Mouse (Mus musculus): ENCODE measurements around the gene Prf1. TPM values are rescaled to one million over a fixed set of nuclear protein-coding genes. Genes with fewer than 3 reads are reported as not detected.

Gene Prf1
- polyA plus RNA-seq, 1 experiment = not detected

DNA sequence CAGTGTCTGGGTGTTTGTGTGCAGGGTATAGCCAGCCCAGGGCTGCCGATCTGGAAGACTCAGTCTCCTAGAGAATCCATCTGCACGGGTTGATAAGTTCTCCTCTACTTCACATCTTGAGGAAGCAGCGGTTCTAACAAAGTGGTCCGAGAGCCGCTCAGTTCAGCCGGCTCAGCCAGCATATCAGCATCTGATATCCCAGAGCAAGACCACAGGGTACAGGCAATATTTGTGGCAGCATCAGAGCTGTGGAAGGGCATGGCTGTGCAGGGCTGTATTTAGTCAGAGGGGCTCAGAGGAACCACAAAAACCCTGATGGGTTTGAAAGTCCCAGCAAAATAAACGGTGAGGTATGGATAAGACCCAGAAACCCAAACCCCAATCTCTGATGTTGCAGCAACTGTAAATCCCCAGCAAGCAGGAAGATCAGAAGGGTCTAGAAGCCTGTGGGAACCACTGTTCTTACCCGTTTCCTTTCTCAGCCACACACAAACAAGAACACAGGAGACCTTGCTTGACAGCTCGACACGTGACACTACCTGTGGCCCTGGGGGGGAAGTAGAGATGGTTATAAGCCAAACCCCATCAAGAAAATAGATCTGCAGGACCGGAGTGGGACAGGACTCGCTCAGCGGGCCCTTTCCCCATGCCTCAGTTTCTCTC is 8.4 kb downstream of the Prf1 start:
- H3K27me3 ChIP-seq (ENCODE audit: control insufficient read depth, insufficient read depth, insufficient read length) = no peaks in the 10 kb centered on the region
- H3K79me3 ChIP-seq (ENCODE audit: low read depth) = no peaks in the 10 kb centered on the region
- H3K79me2 ChIP-seq (ENCODE audit: control insufficient read depth, insufficient read depth) = no peaks in the 10 kb centered on the region
- no peak overlapping the region for H3K4me3 ChIP-seq (ENCODE audit: insufficient read depth, poor library complexity, severe bottlenecking)
- TF ChIP-seq CTCF (IDR thresholded peaks at IDR 0.05; ENCODE audit: control insufficient read depth, insufficient read depth, insufficient read length) (no peak), MYOD1 (IDR thresholded peaks at IDR 0.05; ENCODE audit: control insufficient read depth, insufficient read length, low read depth) (no peak), FOSL1 (IDR thresholded peaks at IDR 0.05; ENCODE audit: insufficient read depth, low read length, poor library complexity, severe bottlenecking) (no peak), MYOG (IDR thresholded peaks at IDR 0.05; ENCODE audit: control insufficient read depth, extremely low read depth, insufficient read length) (no peak), CEBPB (IDR thresholded peaks at IDR 0.05; ENCODE audit: low read depth) (no peak), MAX (IDR thresholded peaks at IDR 0.05) (no peak), USF1 (IDR thresholded peaks at IDR 0.05; ENCODE audit: low read depth) (no peak)
- no peak overlapping the region for H3ac ChIP-seq (ENCODE audit: control insufficient read depth, insufficient read length, low read depth)
- H3K36me3 ChIP-seq (ENCODE audit: control insufficient read depth, insufficient read depth) = no peaks in the 10 kb centered on the region

DNA sequence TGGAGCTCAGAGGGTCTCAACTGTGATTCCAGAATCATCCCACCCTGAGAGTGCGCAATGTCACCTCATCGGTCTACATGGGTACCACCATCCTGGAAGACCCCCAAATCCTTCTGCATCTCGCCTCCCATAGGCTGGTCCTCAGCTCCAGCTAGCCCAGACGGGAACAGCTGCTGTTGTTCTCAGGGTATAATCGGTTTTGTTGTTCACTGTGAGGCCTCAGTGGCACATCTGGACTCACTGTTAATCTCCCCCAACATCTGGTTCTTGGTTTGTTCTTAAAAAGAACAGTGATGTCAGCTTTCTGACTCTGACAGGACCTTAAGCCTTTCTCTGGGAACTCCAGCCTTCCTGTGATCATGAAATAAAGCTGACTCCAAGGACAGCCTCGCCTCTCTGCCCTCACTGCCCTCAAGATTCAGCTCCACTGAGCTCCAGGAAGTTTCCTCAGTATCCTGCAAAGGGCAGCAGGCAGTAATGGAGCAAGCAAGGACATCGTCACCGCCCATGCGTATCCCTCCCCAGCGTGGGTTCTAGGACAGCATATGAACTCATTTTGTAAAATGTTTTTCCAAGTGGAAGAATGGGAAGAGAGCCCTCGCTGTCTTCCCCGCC is 11.2 kb downstream of the Prf1 start:
- Histone ChIP-seq H3K36me3 (ENCODE audit: control insufficient read depth, insufficient read depth) (no peaks in the 10 kb centered on the region), H3K4me3 (ENCODE audit: insufficient read depth, poor library complexity, severe bottlenecking) (no peak overlapping the region), H3K79me3 (ENCODE audit: low read depth) (no peaks in the 10 kb centered on the region), H3K79me2 (ENCODE audit: control insufficient read depth, insufficient read depth) (no peaks in the 10 kb centered on the region), H3K27me3 (ENCODE audit: control insufficient read depth, insufficient read depth, insufficient read length) (no peaks in the 10 kb centered on the region), H3ac (ENCODE audit: control insufficient read depth, insufficient read length, low read depth) (no peak overlapping the region)
- TF ChIP-seq MYOG (IDR thresholded peaks at IDR 0.05; ENCODE audit: control insufficient read depth, extremely low read depth, insufficient read length) (no peak), FOSL1 (IDR thresholded peaks at IDR 0.05; ENCODE audit: insufficient read depth, low read length, poor library complexity, severe bottlenecking) (no peak)

DNA sequence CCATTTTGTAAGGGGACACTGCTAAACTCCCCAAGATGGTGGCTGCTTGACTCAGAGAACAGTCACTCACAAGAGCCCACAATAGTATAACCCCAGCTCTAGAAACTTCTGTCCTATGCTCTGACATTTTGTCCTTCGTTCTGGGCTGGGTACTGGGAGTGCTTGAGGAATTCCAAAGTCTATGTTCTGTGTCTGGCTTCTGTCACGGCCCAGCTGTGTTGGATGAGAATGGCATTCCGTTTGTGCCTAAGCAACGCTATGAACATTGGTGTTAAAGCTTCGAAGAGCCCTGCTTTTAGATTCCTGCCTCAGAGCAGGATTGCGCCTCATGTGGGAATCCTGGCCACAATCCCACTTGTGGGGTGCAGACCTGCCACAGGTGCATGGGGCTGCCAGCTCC is 14.5 kb downstream of the Prf1 start:
- H3K36me3 ChIP-seq (ENCODE audit: control insufficient read depth, insufficient read depth) = no peaks in the 10 kb centered on the region
- no peak overlapping the region for H3ac ChIP-seq (ENCODE audit: control insufficient read depth, insufficient read length, low read depth)
- no peak for TF ChIP-seq MYOD1 (IDR thresholded peaks at IDR 0.05; ENCODE audit: control insufficient read depth, insufficient read length, low read depth)
- no peak for TF ChIP-seq USF1 (IDR thresholded peaks at IDR 0.05; ENCODE audit: low read depth)
- no peak for TF ChIP-seq MAX (IDR thresholded peaks at IDR 0.05)
- no peak for TF ChIP-seq FOSL1 (IDR thresholded peaks at IDR 0.05; ENCODE audit: insufficient read depth, low read length, poor library complexity, severe bottlenecking)
- TF ChIP-seq CTCF (IDR thresholded peaks at IDR 0.05; ENCODE audit: control insufficient read depth, insufficient read depth, insufficient read length) = no peak
- TF ChIP-seq MYOG (IDR thresholded peaks at IDR 0.05; ENCODE audit: control insufficient read depth, extremely low read depth, insufficient read length) = no peak
- no peak for TF ChIP-seq CEBPB (IDR thresholded peaks at IDR 0.05; ENCODE audit: low read depth)
- no peaks in the 10 kb centered on the region for H3K27me3 ChIP-seq (ENCODE audit: control insufficient read depth, insufficient read depth, insufficient read length)
- no peak overlapping the region for H3K4me3 ChIP-seq (ENCODE audit: insufficient read depth, poor library complexity, severe bottlenecking)
- no peaks in the 10 kb centered on the region for H3K79me3 ChIP-seq (ENCODE audit: low read depth)
- H3K79me2 ChIP-seq (ENCODE audit: control insufficient read depth, insufficient read depth) = no peaks in the 10 kb centered on the region

DNA sequence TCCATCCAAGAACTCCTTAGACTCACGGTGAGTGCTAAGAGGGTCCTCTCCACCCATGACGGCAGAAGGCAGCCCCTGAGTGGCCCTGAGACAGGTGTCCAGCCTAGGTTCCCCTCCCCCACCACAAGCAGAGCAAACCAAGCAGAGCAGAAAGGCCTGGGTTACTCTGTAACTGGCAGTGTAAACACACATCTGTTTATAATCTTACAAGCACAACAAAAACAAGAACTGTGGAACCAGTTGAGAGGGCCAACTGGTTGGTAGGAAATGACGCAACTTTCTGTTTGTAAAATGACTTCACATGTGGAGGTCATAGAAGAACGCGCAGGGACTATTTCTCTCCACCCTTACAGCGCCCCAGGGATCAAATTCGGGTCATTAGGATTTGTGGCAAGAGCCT is 15.1 kb downstream of the Prf1 start:
- Histone ChIP-seq H3K4me3 (ENCODE audit: insufficient read depth, poor library complexity, severe bottlenecking) (no peak overlapping the region), H3K79me2 (ENCODE audit: control insufficient read depth, insufficient read depth) (no peaks in the 10 kb centered on the region), H3K36me3 (ENCODE audit: control insufficient read depth, insufficient read depth) (no peaks in the 10 kb centered on the region), H3K79me3 (ENCODE audit: low read depth) (no peaks in the 10 kb centered on the region), H3ac (ENCODE audit: control insufficient read depth, insufficient read length, low read depth) (no peak overlapping the region), H3K27me3 (ENCODE audit: control insufficient read depth, insufficient read depth, insufficient read length) (no peaks in the 10 kb centered on the region)
- no peak for TF ChIP-seq FOSL1 (IDR thresholded peaks at IDR 0.05; ENCODE audit: insufficient read depth, low read length, poor library complexity, severe bottlenecking)
- peak; percentile 40 for TF ChIP-seq CEBPB (IDR thresholded peaks at IDR 0.05; ENCODE audit: low read depth)
- no peak for TF ChIP-seq CTCF (IDR thresholded peaks at IDR 0.05; ENCODE audit: control insufficient read depth, insufficient read depth, insufficient read length)
- no peak for TF ChIP-seq MYOG (IDR thresholded peaks at IDR 0.05; ENCODE audit: control insufficient read depth, extremely low read depth, insufficient read length)

DNA sequence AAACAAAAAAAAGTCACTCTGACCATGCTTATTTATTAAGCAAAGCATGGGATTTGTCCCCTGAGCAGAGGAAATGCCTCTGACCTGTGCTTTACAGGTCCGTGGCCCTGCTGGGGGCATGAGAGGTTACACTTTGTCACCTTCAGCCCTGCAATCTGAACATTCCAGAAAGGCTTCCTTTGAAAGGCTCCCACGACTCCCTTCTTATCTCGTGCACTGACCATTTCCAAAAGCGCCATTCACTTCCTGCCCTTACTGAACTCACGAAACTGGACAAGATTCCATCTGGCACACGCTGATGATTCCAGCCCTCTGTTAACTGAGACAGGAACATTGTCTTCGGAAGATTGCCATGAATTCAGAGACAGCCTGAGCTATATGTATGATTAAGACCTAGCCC is 16.1 kb downstream of the Prf1 start:
- Histone ChIP-seq H3ac (ENCODE audit: control insufficient read depth, insufficient read length, low read depth) (no peak overlapping the region), H3K79me2 (ENCODE audit: control insufficient read depth, insufficient read depth) (no peaks in the 10 kb centered on the region), H3K27me3 (ENCODE audit: control insufficient read depth, insufficient read depth, insufficient read length) (no peaks in the 10 kb centered on the region), H3K79me3 (ENCODE audit: low read depth) (no peaks in the 10 kb centered on the region), H3K36me3 (ENCODE audit: control insufficient read depth, insufficient read depth) (no peaks in the 10 kb centered on the region), H3K4me3 (ENCODE audit: insufficient read depth, poor library complexity, severe bottlenecking) (no peak overlapping the region)
- TF ChIP-seq MAX (IDR thresholded peaks at IDR 0.05) = no peak
- TF ChIP-seq USF1 (IDR thresholded peaks at IDR 0.05; ENCODE audit: low read depth) = no peak
- no peak for TF ChIP-seq CTCF (IDR thresholded peaks at IDR 0.05; ENCODE audit: control insufficient read depth, insufficient read depth, insufficient read length)
- TF ChIP-seq MYOD1 (IDR thresholded peaks at IDR 0.05; ENCODE audit: control insufficient read depth, insufficient read length, low read depth) = no peak
- no peak for TF ChIP-seq MYOG (IDR thresholded peaks at IDR 0.05; ENCODE audit: control insufficient read depth, extremely low read depth, insufficient read length)

DNA sequence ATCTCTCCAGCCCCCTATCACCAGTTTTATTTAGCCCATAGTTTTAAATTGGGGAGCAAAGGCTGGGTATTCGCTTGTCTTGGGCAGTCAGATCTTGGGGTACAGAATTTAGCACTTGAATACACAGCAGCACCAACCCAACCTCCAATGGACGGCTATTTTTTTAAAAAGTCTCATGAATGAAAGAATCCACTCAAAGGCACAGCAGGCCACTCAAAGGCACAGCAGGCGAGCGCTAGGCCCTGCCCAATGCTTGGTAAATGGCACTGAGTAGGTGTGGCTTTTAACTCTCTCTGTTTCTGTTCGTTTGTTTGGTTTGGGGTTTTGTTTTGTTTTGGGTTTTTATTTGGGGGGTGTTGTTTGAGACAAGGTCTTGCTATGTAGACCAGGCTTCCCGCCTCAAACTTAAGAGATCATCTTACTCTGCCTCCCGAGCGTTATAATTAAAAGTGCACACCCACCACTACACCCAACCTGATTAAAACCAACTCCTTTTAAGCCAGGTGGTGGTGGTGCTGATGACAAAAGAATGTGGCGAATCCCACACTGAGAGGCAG is 17.8 kb downstream of the Prf1 start:
- Histone ChIP-seq H3K27me3 (ENCODE audit: control insufficient read depth, insufficient read depth, insufficient read length) (no peaks in the 10 kb centered on the region), H3K79me2 (ENCODE audit: control insufficient read depth, insufficient read depth) (no peaks in the 10 kb centered on the region), H3K36me3 (ENCODE audit: control insufficient read depth, insufficient read depth) (no peaks in the 10 kb centered on the region), H3K4me3 (ENCODE audit: insufficient read depth, poor library complexity, severe bottlenecking) (no peak overlapping the region), H3ac (ENCODE audit: control insufficient read depth, insufficient read length, low read depth) (no peak overlapping the region), H3K79me3 (ENCODE audit: low read depth) (no peaks in the 10 kb centered on the region)
- TF ChIP-seq USF1 (IDR thresholded peaks at IDR 0.05; ENCODE audit: low read depth) (no peak), MYOG (IDR thresholded peaks at IDR 0.05; ENCODE audit: control insufficient read depth, extremely low read depth, insufficient read length) (no peak), MAX (IDR thresholded peaks at IDR 0.05) (no peak), CTCF (IDR thresholded peaks at IDR 0.05; ENCODE audit: control insufficient read depth, insufficient read depth, insufficient read length) (no peak), MYOD1 (IDR thresholded peaks at IDR 0.05; ENCODE audit: control insufficient read depth, insufficient read length, low read depth) (no peak), FOSL1 (IDR thresholded peaks at IDR 0.05; ENCODE audit: insufficient read depth, low read length, poor library complexity, severe bottlenecking) (no peak), CEBPB (IDR thresholded peaks at IDR 0.05; ENCODE audit: low read depth) (no peak)
